Mouse (Mus musculus): ENCODE measurements around the gene Magi2.

Gene Magi2

DNA sequence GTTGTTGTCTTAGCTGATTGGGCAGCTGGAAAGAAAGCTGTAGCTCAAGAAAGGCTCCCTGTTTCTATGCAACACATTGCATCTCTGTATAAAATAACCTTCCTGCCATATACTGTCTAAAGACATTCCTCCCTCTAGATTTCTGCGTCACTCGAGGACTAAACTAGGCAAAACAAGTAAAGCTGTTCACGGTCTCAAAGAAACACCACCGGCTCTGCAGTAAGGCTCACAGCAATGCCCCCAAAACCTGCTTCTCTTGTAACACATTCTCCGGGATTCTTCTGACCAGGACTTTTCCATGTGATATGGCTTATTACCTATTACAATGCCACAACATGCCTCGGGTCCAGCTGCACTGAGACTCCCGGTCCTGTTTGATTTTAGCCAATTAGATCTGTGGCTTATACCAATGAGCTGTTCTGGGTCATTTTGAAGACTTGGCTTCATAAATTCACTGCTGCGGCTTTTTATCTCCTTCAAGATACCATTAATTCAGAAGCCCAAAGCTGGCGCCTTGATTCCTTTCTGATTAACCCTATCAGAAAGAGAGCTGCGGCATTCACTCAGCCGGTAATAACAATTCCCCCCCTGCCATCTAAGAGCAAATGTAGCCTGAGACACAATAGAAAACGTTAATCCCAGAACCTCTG is 520.2 kb downstream of the Magi2 start:
- DNase-seq (ENCODE audit: low spot score): no peak

DNA sequence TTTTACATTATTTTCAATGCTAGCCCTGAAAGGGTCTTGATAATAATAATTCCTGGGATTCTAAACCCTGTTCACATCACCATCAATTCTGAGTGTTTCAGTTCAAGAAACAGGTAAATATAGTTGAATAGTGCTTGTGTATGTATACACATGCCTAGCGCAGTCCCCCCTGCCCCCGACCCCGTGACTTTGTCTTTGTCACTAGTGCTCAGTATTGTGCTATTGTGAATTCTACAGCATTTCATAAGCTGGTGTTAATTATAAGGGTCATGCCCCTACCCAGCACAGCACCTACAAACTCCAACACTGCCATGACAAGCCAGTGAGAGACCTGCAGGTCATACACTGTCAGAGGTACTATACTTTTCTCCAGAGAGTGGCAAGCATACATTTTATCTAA is 520.8 kb downstream of the Magi2 start:
- no peak for DNase-seq (ENCODE audit: low spot score)

DNA sequence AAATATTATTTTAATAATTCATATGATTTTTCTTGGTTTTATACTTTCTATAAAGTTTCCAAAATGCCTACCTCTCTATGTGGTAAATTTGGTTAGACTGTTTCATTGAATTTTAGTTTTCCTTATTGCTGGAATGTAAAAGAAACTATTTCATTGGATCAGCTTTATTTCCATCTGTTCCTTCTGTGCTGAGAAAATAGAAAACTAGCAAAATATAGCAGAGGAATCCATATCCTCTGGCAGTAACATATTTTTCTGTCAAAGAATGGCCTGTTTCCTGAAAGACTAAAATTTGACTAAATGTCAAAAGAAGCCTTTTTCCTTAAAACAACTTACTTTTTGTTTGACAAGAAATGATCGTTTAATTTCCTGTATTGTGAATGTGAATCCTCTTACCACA is 552.4 kb downstream of the Magi2 start:
- DNase-seq (ENCODE audit: low spot score): no peak

DNA sequence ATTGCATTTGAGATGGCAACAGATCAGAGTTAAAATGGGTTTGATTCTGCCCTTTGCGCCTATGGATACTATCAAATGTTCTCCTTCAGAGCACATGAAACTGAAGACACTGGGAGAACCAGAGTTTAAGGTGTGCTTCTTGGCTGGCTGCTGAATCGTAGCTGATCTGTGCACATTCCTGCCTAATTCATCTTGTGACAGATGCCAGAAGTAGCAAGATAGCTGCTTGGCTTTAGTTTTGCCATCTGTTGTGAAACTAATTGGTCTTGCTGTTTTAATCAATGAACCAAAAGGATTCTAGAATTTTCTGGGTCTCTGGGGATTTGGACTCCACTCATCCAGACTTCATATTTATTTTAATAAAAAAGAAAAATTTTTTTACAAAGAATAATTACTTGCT is 553.2 kb downstream of the Magi2 start:
- no peak for DNase-seq (ENCODE audit: low spot score)

DNA sequence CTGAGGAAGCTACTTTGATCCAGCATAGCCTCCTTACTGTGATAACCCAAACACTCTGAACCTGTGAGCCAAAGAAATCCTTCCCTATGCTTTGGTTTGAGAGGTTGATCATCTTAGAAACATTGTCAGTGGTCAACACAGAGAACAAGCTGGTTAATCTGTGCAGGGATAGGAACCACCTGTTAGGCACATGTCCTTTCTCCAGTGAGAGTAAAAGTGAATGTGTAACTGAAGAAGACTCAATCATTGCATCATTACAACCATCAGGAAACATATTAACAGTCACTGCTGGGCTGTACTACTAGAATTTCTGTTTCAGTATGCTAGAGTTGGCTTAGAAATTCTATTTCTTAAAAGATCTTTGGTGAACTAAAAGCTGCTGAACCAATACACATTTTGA is 558.5 kb downstream of the Magi2 start:
- DNase-seq (ENCODE audit: low spot score): no peak

DNA sequence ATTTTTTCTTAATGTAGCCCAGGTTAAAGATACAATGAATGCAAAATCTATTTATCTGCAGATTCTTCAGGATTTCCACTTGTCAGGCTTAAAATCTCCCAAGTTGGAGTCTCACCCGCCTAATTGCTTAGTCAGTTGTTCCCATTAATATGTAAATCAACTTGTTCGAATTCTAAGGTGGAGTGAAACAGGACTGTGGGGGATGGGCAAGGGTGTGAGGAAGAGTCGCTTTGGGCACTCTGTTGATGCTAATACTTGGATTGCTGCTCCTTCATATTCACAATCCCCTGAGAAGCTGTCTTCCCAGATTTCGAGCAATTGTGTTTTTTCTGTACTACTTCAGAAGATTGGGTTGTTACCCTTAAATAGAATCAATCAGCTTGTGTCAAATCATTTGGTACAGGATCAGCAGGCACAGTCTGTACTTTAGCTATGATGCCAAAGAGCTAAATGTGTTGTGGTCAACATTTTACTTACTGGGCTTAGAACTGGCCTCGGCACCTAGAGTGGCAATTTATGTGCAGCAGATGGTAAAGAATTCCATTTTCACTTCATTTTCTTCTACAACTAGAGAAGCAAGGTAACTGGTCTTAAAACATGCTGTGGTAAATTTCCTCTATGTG is 560.8 kb downstream of the Magi2 start:
- DNase-seq (ENCODE audit: low spot score): no peak

DNA sequence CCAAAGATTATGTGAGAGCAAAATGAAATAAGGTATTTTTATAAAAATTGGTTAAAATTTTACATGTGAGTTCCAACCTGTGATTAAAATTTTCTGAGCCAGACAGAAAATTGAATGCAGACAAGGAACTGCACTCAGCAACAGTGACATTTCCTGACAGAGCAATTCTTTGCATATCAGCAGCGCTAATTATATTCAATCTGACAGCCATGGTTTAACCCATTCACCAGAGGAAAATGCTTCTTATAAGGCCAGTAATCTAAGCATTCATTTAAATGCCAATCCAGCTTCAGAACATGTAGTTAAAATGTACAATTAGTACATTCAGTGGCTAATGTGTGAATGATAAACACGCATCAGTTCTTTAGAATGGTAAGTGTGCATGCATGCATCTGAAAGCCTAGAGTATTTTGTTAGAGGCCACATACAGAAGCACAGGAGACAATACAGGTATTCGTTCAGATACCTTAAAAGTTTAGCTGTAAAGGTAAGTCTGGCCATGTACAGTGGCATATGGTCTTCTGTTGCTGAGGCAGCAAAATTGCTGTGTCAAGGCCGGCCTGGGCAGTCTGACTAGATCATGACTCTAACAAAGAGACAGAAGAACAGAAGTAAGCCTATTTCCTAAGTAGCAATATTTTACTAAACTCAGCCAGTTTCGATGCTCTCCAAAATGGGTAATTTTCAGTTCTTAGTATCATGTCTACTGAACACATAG is 576.4 kb downstream of the Magi2 start:
- no peak for DNase-seq (ENCODE audit: low spot score)

DNA sequence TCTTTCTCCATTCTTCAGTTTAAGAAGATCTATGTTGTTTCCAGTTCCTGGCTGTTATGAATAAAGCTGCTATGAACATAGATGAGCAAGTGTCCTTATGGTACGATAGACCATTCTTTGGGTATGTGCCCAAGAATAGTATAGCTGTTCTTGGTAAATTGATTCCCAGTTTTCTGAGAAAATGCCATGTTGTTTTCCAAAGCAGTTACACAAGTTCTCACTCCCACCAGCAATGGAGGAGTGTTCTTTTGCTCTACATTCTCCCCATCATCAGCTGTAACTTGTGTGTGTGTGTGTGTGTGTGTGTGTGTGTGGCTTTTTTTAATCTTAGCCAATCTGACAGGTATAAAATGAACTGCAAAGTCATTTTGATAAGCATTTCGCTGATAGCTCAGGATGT is 595.7 kb downstream of the Magi2 start:
- no peak for DNase-seq (ENCODE audit: low spot score)

DNA sequence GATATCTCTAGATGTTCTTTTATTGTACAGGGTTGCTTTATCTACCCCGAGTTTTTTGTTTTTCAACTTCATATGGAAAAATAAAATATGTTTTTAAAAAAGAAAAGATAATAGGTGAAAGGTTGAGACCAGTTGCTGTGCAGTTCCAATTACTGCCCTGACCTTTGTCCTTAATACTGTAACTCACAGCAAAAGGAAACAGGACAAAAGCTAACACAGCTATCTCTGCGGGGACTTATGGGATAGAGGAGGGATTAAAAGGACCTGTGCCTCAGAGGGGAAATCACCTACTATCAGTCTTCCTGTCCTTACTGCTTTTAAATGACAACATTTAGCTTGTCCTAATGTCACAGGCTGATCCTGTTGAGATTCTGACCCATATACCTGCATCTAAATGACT is 599.1 kb downstream of the Magi2 start:
- no peak for DNase-seq (ENCODE audit: low spot score)

DNA sequence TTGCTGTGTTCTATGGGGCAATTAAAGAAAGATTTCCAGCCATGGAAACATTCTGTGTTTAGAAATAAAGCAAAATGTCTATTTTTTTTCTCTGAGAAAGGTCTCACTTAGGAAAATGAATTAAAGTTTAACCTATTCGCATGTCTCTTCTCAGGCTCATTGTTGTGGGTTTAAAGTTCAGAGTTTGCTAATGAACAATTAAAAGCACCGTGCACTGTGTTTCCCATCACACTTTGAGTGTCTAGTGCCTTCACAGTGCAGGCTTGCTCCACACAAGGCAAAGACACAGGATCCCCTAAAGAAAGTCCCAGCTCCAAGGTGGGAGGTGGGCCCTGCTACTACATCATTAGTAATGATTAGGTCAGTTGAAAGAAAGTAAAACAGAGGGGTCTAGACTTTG is 602.5 kb downstream of the Magi2 start:
- DNase-seq (ENCODE audit: low spot score): no peak

DNA sequence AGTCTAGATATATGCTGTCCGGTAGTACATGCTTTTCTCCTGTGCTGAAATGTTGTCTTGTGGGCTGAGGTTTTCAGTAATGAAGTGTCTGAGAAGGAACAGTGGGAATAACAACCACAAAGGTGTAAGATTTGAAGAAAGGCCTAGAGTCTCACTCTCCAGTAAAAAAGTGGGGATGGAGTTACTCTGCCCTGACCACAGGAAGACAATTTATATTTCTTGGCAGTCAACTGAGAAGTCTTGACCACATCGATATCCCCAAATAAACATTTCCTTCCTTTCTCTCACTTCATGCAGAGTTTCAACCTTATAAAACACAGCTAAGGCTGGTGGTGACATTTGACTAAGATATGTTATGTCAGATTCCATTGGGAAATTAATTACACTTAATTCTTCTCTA is 636.0 kb downstream of the Magi2 start:
- DNase-seq (ENCODE audit: low spot score): no peak

DNA sequence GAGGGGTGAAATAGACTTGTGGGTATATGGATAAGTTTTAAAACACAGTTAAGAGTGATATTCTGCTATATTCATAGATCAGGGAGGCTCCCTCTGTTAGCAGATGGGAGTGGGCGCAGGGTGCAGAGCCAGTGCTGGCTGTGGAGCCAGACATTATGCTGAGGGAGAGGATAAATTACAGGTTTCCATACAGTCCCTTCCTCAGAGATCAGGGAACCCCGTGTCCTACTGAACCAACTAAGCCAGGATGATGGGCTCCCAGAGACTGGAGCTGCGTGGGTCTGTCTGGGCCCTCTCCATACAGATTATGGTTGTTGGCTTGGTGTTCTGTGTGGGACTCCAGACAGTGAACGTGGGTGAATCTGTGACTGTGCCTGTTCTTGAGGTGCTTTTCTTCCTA is 643.6 kb downstream of the Magi2 start:
- no peak for DNase-seq (ENCODE audit: low spot score)

DNA sequence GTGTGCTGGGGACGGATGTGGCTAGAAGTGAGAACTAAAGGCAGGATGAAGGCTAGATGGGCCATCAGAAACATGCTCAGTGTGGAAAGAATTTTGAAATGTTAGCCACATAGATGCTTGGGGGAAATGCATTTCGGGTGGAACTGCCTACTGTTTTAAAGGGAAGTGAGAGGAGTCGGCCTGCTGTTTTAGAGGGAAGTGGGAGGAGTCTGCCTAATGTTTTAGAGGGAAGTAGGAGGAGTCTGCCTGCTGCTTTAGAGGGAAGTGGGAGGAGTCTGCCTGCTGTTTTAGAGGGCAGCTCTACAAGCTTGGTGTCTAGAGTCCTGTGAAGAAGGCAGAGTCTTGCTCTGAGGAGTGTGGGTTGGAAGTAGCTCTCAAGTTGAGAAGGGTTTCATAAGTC is 664.9 kb downstream of the Magi2 start:
- DNase-seq (ENCODE audit: low spot score): no peak

DNA sequence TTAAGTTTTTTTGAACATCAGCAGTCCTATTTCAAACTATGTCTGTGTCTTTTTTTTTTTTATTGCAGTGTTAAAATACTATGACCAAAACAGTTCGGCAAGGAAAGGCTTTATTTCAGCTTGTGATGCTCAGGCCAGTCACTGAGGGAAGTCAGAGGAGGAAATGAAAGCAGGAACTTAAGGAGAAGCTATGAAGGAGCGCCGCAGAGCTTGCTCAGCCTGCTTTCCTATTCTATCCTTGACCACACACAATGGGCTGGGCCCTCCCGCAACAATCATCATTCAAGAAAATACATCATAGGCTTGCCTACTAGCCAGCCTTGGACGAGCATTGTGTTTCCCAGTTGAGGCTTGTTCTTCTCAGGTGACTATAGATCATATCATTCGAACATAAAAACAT is 669.1 kb downstream of the Magi2 start:
- DNase-seq (ENCODE audit: low spot score): no peak

DNA sequence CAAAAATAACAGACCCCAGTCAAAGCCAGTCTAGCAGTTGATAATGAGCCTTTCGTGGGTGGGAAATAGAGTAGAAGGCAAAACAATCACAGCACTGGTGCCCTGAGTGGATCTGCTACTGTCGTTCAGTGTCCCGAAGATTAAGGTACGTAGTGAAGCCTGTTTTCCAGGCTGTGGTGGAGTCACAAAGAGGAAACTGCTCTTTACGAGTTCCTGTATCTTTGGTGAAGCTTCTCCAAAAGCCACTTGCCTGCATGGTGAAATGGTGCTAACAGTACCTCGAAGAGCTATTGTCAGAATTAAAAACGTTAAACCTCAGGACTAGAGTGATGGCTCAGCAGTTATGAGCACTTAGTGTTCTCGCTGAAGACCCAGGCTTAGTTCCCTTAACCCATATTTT is 674.8 kb downstream of the Magi2 start:
- DNase-seq (ENCODE audit: low spot score): no peak

DNA sequence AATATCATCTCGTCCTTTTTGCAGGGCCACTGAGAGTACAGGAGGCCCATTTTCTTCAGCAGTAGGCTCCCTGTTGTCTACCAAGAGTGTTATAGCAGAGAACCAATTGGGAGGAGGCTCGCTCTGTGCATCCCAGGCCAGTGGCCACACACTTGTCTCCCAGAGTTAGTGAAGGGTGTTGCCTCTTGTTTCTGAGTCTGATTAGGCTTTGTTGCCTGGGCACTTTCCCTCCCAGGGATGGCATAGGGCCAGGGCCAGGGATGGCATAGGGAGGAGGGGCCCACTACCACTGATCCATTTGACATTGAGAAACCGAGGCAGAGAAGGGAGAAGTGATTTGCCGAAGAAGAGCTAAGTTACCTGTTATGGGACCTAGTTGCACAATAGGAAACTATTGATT is 679.8 kb downstream of the Magi2 start:
- no peak for DNase-seq (ENCODE audit: low spot score)

DNA sequence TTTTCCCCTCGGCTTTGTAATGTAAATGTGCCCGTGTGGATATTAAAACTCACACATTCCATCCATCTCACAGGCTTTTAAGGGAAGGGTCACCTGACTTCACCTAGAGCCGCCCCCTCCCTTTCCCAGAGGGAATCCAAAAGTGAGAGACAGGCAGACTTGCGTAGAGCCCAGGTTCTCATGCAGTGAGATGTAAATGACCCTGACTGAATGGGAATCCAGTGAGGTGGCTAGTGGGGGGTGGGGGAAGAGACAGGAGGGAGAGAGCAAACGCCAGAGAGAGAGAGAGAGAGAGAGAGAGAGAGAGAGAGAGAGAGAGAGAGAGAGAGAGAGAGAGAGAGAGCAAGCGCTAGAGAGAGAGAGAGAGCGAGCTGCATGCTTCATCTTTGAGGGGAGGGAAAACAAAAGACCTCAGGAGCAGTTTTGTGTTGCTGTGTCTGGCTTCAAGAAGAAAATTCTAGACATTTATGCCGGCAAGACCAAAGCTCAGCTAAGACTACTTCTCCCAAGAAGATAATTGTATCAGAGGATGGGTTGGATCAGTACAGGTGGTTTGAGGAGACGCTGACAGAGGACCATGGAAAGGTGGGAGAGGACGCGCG is 680.6 kb downstream of the Magi2 start:
- DNase-seq (ENCODE audit: low spot score): no peak

DNA sequence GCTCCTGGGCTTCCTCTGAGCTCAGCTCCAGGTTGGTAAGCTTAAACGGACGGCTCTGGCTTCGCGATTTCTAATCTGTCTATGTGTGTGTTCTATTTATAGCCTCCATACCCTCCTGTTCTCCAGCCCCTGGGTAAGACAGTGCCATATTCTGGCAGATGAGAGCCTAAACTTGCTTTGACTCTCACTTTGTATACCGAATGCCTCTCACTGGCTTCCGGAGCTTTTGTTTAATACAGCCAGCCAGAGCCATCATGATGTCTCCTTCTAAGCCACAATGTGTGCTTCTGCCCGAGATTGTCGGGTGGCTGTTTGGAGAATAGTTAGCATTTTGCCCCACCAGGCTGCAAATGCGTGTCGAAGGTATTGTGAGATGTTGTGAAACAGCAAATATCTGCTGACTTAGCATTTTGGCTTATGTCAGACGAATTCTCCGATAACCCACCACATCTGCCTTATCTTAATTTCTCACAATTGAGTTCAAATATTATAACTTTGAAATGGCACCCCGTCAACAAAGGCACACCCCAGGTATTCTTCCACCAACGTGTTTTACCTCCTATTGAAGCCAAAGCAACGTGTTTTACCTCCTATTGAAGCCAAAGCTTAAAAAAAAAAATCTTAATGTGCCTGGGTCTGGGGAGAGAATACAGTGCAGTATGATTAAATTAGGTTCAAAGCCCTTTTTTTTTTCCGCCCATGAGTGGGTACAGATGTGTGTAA is 681.3 kb downstream of the Magi2 start:
- no peak for DNase-seq (ENCODE audit: low spot score)

DNA sequence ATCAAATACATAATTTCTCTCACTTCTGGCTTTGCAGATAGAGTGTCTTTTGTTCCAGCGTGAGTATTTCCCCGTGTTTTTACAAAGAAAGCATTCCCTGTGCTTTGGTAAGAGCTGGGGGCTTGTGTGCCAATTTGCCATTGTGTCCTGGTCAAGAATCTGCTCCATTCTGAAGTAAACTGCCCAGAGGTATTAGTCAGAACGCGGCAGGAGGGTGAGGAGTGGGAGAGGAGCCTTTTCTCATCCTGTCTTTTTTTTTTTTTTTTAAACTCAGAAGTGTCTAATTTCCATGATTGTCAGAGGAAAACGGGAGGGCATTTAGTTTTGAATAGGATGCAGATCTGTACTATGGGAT is 681.8 kb downstream of the Magi2 start:
- DNase-seq (ENCODE audit: low spot score): no peak

DNA sequence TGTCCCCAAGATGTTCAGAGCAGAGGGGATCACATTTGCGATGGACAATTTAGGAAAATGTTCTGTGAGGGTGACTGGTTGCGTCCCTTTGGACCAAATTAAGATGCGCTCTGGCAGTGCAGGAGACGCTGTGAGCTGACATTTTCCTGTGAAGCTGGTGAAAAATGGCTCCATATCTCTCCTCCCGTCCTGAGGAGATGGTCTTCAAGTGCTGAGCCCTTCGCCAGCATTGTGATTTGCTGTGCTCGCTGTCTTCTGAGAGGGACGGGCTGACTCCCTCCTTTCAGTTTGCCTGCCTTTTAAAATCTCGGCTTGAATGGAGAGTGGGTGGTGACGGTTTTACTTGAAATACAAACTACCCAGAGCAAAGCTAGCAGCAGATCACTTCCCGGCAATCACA is 682.2 kb downstream of the Magi2 start:
- DNase-seq (ENCODE audit: low spot score): no peak

DNA sequence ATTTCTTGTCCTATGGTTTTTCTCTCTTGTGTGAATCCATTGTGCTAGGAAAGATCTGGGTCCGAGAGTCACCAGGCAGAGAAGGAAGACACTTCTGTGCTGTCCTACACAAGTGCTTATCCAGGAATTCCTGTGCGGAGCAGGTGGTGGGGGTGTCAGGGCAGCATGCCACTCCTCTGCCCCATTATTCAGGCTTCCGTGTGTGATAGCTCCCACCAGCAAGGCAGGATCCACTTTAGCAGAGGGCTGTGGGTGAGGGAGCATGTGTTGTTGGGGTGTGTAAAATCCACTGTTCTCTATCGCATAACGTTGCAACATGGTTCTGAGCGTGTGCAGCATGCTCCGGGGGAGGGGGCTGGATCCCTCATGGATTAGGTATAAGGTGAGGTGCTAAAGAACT is 682.8 kb downstream of the Magi2 start:
- no peak for DNase-seq (ENCODE audit: low spot score)

DNA sequence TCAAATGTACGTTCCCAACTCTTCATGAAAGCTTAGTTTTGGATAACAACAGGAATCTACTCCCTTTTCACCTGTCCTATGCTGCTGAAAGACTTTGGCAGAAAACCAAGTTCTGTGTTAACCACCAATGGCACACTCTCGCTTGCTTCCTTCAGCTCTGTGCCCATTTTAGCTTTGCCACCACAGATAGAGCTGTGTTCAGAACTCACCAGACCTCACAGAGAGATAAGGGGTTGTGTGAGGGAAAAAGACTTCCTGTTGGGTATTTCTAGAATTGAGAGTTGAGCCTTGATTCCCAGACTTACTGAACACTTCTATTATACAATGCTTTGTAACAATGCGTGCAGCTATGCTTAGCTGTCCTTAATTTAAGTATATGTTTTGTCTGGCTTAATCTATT is 705.3 kb downstream of the Magi2 start:
- DNase-seq (ENCODE audit: low spot score): no peak

DNA sequence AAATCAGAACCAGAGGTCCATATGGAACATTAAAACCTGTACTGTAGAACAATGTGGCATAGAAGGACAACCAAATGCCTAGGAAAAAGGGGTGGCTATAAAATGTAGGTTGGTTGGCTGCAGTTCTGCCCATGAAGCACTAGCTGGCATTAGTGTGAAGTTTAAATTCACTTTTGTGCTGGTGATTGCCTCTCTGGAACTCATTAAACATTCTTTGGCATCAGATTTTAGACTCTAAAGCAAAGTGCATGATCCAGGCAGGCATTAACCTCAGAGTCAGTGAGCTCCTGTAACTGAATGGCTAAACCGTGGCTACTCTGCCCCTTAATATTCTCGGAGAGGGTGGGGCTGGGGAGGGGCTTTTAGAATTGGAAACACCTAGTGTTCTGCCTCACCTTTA is 706.4 kb downstream of the Magi2 start:
- no peak for DNase-seq (ENCODE audit: low spot score)

All from urinary bladder, postnatal 10 days (tissue).